Mouse (Mus musculus) intestine, embryonic 16.5 days (tissue): ENCODE measurements around the gene A630089N07Rik. TPM values are rescaled to one million over a fixed set of nuclear protein-coding genes. Genes with fewer than 3 reads are reported as not detected.

Source experiments
- ATAC-seq: fragments of 200-750 bp; cut with Nextera tagmentation; 2 replicates; pipeline ENCODE4 v1.8.0; 2017; ENCODE audit warnings: moderate TSS enrichment, moderate library complexity
- H3K27ac ChIP-seq: fragments of 300-500 bp; sonication (generic); 2 replicates; pipeline ENCODE4 v1.5.1; 2014; ENCODE audit warnings: mild to moderate bottlenecking, low read length
- H3K27me3 ChIP-seq: fragments of 300-500 bp; sonication (generic); replicated peaks from 2 replicates; pipeline ENCODE4 v1.6.1; 2014; ENCODE audit warnings: low read length, control low read depth, mixed read lengths; ENCODE audit not compliant: control insufficient read depth, insufficient read depth
- H3K36me3 ChIP-seq: fragments of 300-500 bp; sonication (generic); 2 replicates; pipeline ENCODE4 v1.6.1; 2014; ENCODE audit warnings: low read length, control low read depth; ENCODE audit not compliant: control insufficient read depth, insufficient read depth
- H3K4me1 ChIP-seq: fragments of 300-500 bp; sonication (generic); 2 replicates; pipeline ENCODE4 v1.6.1; 2014; ENCODE audit warnings: low read length, control low read depth, mixed read lengths; ENCODE audit not compliant: control insufficient read depth, insufficient read depth
- H3K4me2 ChIP-seq: fragments of 300-500 bp; sonication (generic); 2 replicates; pipeline ENCODE4 v1.6.1; 2014; ENCODE audit warnings: low read depth, low read length, control low read depth
- H3K4me3 ChIP-seq: fragments of 300-500 bp; sonication (generic); 2 replicates; pipeline ENCODE4 v1.5.1; 2014; ENCODE audit warnings: mild to moderate bottlenecking, low read length
- H3K9ac ChIP-seq: fragments of 300-500 bp; sonication (generic); 2 replicates; pipeline ENCODE4 v1.6.1; 2014; ENCODE audit warnings: low read depth, low read length
- H3K9me3 ChIP-seq: fragments of 300-500 bp; sonication (generic); 2 replicates; pipeline ENCODE4 v1.6.1; 2016; ENCODE audit warnings: low read length, control low read depth; ENCODE audit not compliant: control insufficient read depth
- WGBS: fragments of 180-500 bp; shearing (Covaris S2); extraction: QIAGEN DNeasy Blood & Tissue Kit; methylation state at CpG from one replicate; pipeline ENCODE4 v1.1.7; 2014; 5-methylcytosine and 5-hydroxymethylcytosine counted together
- polyA plus RNA-seq: library from polyadenylated mRNA; unstranded; fragments of >200 nt; fragmentation: Nextera tagmentation; extraction: Ambion mirVana; gene quantifications from 2 replicates; pipeline ENCODE4 v1.2.1, GENCODE M21; 2015

A630089N07Rik gene
- polyA plus RNA-seq, 1 experiment from 2014 or later, result 13.4 TPM

GRCm38 (mm10) chr16:97952801-97953200 lies 129.4 kb downstream of the A630089N07Rik start:
- no peak for ATAC-seq

GRCm38 (mm10) chr16:97952371-97952770 lies 129.9 kb downstream of the A630089N07Rik start:
- peaks cover 21% of the 10 kb centered on the region; the same call in 1 of the 2 replicates for H3K36me3 ChIP-seq

More at GRCm38 (mm10) chr16:97952801-97953200, 129.4 kb downstream of the A630089N07Rik start:
- H3K9me3 ChIP-seq, result no peaks in the 10 kb centered on the region
- 78% methylated on average over 9 of the region's 9 CpGs for WGBS
- no peaks in the 10 kb centered on the region for H3K4me1 ChIP-seq
- no peak overlapping the region for H3K4me2 ChIP-seq
- peaks cover 21% of the 10 kb centered on the region; the same call in 1 of the 2 replicates for H3K36me3 ChIP-seq
- no peak overlapping the region for H3K27ac ChIP-seq
- no peak overlapping the region for H3K9ac ChIP-seq
- no peaks in the 10 kb centered on the region for H3K27me3 ChIP-seq
- no peak overlapping the region for H3K4me3 ChIP-seq

More at GRCm38 (mm10) chr16:97952371-97952770, 129.9 kb downstream of the A630089N07Rik start:
- Histone ChIP-seq H3K27ac (no peak overlapping the region), H3K4me3 (no peak overlapping the region), H3K4me1 (no peaks in the 10 kb centered on the region), H3K4me2 (no peak overlapping the region), H3K9me3 (no peaks in the 10 kb centered on the region), H3K9ac (no peak overlapping the region), H3K27me3 (no peaks in the 10 kb centered on the region)
- ATAC-seq, result no peak
- 96% methylated on average over 4 of the region's 4 CpGs for WGBS

Other genes with a start within 250 kb of the A630089N07Rik start
- 7.1 and 7.8 TPM in 2 replicates for gene Prdm15, start 230.6 kb downstream of the A630089N07Rik start, polyA plus RNA-seq
- 9.9 and 10.2 TPM in 2 replicates for gene C2cd2, start 119.9 kb downstream of the A630089N07Rik start, polyA plus RNA-seq
- 11.2 and 11.5 TPM in 2 replicates for gene Zbtb21, start 119.8 kb downstream of the A630089N07Rik start, polyA plus RNA-seq
- 25.7 and 26.5 TPM in 2 replicates for gene B230307C23Rik, start 85.1 kb downstream of the A630089N07Rik start, polyA plus RNA-seq